Mouse (Mus musculus) ES-CJ7 (cell line): ENCODE measurements at regions not wholly inside any gene's neighbourhood (a gene's known extent, or its start where the extent isn't known, plus 50 kb on each side); places are given as distances from the start of the nearest gene placed in this dataset.

Source experiments
- DNase-seq: peaks from one replicate; pipeline ENCODE4 v3.0.0; 2011; ENCODE audit warnings: low read depth, low spot score

- DNase-seq: no peak
These were observed 204.6 kb upstream of the Tlr4 start for GRCm38 (mm10) chr4:66622650-66623394.

- DNase-seq: no peak
These were observed 208.5 kb upstream of the Tlr4 start for GRCm38 (mm10) chr4:66618811-66619440.

GRCm38 (mm10) chr4:66617743-66618736 is 209.3 kb upstream of the Tlr4 start:
- DNase-seq: no peak

GRCm38 (mm10) chr4:66617101-66617500 is 210.3 kb upstream of the Tlr4 start:
- DNase-seq: peak; percentile 31

GRCm38 (mm10) chr4:66604849-66605248 is 200.4 kb upstream of the Astn2 start:
- DNase-seq: no peak

GRCm38 (mm10) chr4:66598737-66599136 is 194.3 kb upstream of the Astn2 start:
- no peak for DNase-seq

GRCm38 (mm10) chr4:66586647-66587046 is 182.2 kb upstream of the Astn2 start:
- DNase-seq: no peak

- peak; percentile 87 for DNase-seq
These were observed 181.8 kb upstream of the Astn2 start for GRCm38 (mm10) chr4:66586166-66586565.

GRCm38 (mm10) chr4:66556936-66557335 is 152.5 kb upstream of the Astn2 start:
- no peak for DNase-seq

GRCm38 (mm10) chr4:66550306-66551104 is 146.1 kb upstream of the Astn2 start:
- DNase-seq: no peak

GRCm38 (mm10) chr4:66542833-66543436 is 138.5 kb upstream of the Astn2 start:
- no peak for DNase-seq

GRCm38 (mm10) chr4:66524456-66524855 is 120.0 kb upstream of the Astn2 start:
- DNase-seq: no peak

- DNase-seq: no peak
These were observed 119.5 kb upstream of the Astn2 start for GRCm38 (mm10) chr4:66523886-66524245.

GRCm38 (mm10) chr4:66523238-66523885 is 119.0 kb upstream of the Astn2 start:
- DNase-seq: peak; percentile 83

GRCm38 (mm10) chr4:66522097-66522809 is 117.8 kb upstream of the Astn2 start:
- no peak for DNase-seq

- no peak for DNase-seq
These were observed 116.4 kb upstream of the Astn2 start for GRCm38 (mm10) chr4:66520796-66521195.

- DNase-seq: no peak
These were observed 111.4 kb upstream of the Astn2 start for GRCm38 (mm10) chr4:66515815-66516214.

GRCm38 (mm10) chr4:66483496-66483895 is 79.1 kb upstream of the Astn2 start:
- no peak for DNase-seq

- no peak for DNase-seq
These were observed 78.3 kb upstream of the Astn2 start for GRCm38 (mm10) chr4:66482495-66483291.
